Mouse (Mus musculus): ENCODE measurements around the gene Unc5c. TPM values are rescaled to one million over a fixed set of nuclear protein-coding genes. Genes with fewer than 3 reads are reported as not detected.

Gene Unc5c
- polyA plus RNA-seq, 1 experiment from 2014 or later = not detected

DNA sequence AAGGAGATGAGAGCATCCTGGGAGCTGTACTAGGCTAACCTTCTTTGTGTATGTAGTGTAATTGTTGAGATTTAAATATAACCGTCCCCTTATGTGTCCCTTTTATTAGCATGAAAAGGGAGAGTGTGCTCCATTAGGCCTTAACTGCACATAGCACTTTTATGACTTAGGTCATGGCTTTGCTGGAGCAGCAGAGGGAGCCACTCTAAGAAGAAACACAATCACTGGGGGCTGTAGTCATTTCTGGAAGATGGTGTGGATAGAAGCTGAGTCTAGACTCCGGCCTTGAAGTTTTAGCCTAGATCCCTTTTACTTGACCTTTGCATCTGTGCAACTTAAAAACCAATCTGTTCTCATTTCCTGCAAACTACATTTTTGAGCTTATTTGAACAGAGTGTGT lies 4.3 kb downstream of the Unc5c start:
- Histone ChIP-seq H3K4me1 (ENCODE audit: insufficient read depth) (0 out of 2 replicates have a peak, but pooled peaks cover 2% of the 10 kb centered on the region), H3K27me3 (ENCODE audit: insufficient read depth, low read length) (peaks cover 30% of the 10 kb centered on the region), H3K9ac (replicated peaks) (no peak overlapping the region), H3K4me3 (ENCODE audit: low read depth, low read length) (no peak overlapping the region), H3K36me3 (replicated peaks; ENCODE audit: insufficient read depth, low read length) (no peaks in the 10 kb centered on the region), H3K27ac (ENCODE audit: low read depth) (no peak overlapping the region), H3K4me2 (ENCODE audit: low read depth, low read length) (no peak overlapping the region), H3K9me3 (ENCODE audit: low read length) (no peaks in the 10 kb centered on the region)
- no peak for DNase-seq
- WGBS (ENCODE audit: insufficient replicate concordance) = 62% methylated on average over 2 of the region's 2 CpGs
- TF ChIP-seq EP300 (IDR thresholded peaks at IDR 0.05; ENCODE audit: low read depth) (no peak), CTCF (IDR thresholded peaks at IDR 0.05; ENCODE audit: low read depth) (0 out of 2 replicates have a peak, but pooled peaks have one; percentile 13)
- no peak for ATAC-seq

DNA sequence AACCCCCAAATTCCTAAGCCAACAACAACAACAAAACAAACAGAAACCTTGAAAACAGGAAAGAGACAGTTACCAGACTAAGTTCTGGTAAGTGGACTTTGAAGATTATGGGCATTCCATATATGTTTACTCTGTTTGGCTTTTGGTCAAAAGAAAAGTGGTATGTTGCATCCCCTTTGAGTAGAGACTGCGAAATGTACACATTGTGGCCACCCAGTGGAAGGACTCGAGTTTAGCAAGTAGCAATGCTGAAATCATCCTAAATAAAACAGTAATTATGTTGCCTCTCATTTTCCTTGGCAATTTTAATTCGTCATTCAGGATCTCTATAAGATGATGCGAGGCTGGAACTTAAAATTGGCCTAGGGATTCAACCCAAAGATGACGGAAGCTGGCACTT lies 8.2 kb downstream of the Unc5c start:
- TF ChIP-seq CTCF (IDR thresholded peaks at IDR 0.05; ENCODE audit: low read depth) (no peak), EP300 (IDR thresholded peaks at IDR 0.05; ENCODE audit: low read depth) (no peak)
- 57% methylated on average over 5 of the region's 5 CpGs for WGBS (ENCODE audit: insufficient replicate concordance)
- DNase-seq (no peak), ATAC-seq (no peak)
- H3K9me3 ChIP-seq (ENCODE audit: low read length) = no peaks in the 10 kb centered on the region
- no peaks in the 10 kb centered on the region for H3K4me1 ChIP-seq (ENCODE audit: insufficient read depth)
- no peak overlapping the region for H3K4me3 ChIP-seq (ENCODE audit: low read depth, low read length)
- no peak overlapping the region for H3K4me2 ChIP-seq (ENCODE audit: low read depth, low read length)
- H3K27ac ChIP-seq (ENCODE audit: low read depth) = no peak overlapping the region
- no peaks in the 10 kb centered on the region for H3K27me3 ChIP-seq (ENCODE audit: insufficient read depth, low read length)
- H3K36me3 ChIP-seq (replicated peaks; ENCODE audit: insufficient read depth, low read length) = no peaks in the 10 kb centered on the region
- no peak overlapping the region for H3K9ac ChIP-seq (replicated peaks)

DNA sequence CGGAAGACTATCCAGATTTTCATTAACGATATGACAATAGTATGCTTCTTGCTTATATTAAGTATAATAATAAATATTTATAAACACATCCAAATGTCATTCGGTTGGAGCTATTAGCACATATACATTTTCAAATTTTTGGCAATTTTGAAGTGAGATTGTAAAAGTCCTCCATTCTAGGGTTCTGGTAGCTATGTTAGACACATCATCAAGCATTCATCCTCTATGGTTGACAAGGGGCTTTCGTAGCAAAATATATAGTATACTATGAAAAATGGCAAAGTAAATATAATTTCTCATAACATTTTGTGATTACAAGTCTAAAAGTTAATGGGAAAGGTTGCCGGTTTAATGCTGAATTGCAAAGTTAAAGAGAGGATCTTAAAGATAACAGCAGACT lies 10.4 kb downstream of the Unc5c start:
- WGBS (ENCODE audit: insufficient replicate concordance) = 75% methylated on average over 5 of the region's 5 CpGs

DNA sequence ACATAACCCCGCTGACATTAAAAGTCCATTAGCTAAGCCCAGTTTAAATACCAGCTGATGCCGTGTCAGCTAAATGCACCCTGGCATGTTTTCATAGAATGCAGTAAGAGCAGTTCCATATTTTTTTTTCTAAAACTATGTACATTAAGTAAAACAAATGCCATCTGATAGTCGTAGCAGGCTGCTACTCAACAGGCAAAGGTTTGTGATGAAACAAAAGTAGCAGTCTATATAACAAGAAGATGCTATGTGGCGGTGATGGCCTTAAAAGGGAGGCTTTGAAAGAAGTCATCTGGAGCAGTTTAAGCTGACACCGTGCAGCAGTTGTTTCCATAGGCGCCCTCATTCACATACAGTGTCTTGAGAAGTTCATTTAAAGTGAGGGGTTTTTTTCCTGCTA lies 10.9 kb downstream of the Unc5c start:
- no peak for TF ChIP-seq EP300 (IDR thresholded peaks at IDR 0.05; ENCODE audit: low read depth)
- WGBS (ENCODE audit: insufficient replicate concordance) = 66% methylated on average over 6 of the region's 6 CpGs
- Histone ChIP-seq H3K4me2 (ENCODE audit: low read depth, low read length) (no peak overlapping the region), H3K9ac (replicated peaks) (no peak overlapping the region), H3K27ac (ENCODE audit: low read depth) (no peak overlapping the region), H3K4me1 (ENCODE audit: insufficient read depth) (no peaks in the 10 kb centered on the region), H3K27me3 (ENCODE audit: insufficient read depth, low read length) (no peaks in the 10 kb centered on the region), H3K36me3 (replicated peaks; ENCODE audit: insufficient read depth, low read length) (no peaks in the 10 kb centered on the region), H3K9me3 (ENCODE audit: low read length) (no peaks in the 10 kb centered on the region), H3K4me3 (ENCODE audit: low read depth, low read length) (no peak overlapping the region)
- ATAC-seq (no peak), DNase-seq (no peak)

More for the DNA sequence above, 10.4 kb downstream of the Unc5c start:
- Histone ChIP-seq H3K27me3 (ENCODE audit: insufficient read depth, low read length) (no peaks in the 10 kb centered on the region), H3K9me3 (ENCODE audit: low read length) (no peaks in the 10 kb centered on the region), H3K36me3 (replicated peaks; ENCODE audit: insufficient read depth, low read length) (no peaks in the 10 kb centered on the region), H3K4me3 (ENCODE audit: low read depth, low read length) (no peak overlapping the region), H3K27ac (ENCODE audit: low read depth) (no peak overlapping the region), H3K4me1 (ENCODE audit: insufficient read depth) (no peaks in the 10 kb centered on the region), H3K4me2 (ENCODE audit: low read depth, low read length) (no peak overlapping the region), H3K9ac (replicated peaks) (no peak overlapping the region)
- DNase-seq = no peak
- no peak for TF ChIP-seq CTCF (IDR thresholded peaks at IDR 0.05; ENCODE audit: low read depth)
- no peak for TF ChIP-seq EP300 (IDR thresholded peaks at IDR 0.05; ENCODE audit: low read depth)
- no peak for ATAC-seq

- Histone ChIP-seq H3K9me3 (ENCODE audit: low read length) (no peaks in the 10 kb centered on the region), H3K4me2 (ENCODE audit: low read depth, low read length) (no peak overlapping the region), H3K36me3 (replicated peaks; ENCODE audit: insufficient read depth, low read length) (no peaks in the 10 kb centered on the region), H3K9ac (replicated peaks) (no peak overlapping the region), H3K4me1 (ENCODE audit: insufficient read depth) (no peaks in the 10 kb centered on the region), H3K27me3 (ENCODE audit: insufficient read depth, low read length) (no peaks in the 10 kb centered on the region), H3K27ac (ENCODE audit: low read depth) (no peak overlapping the region), H3K4me3 (ENCODE audit: low read depth, low read length) (no peak overlapping the region)
- DNase-seq (no peak), ATAC-seq (no peak)
- TF ChIP-seq EP300 (IDR thresholded peaks at IDR 0.05; ENCODE audit: low read depth) (no peak), CTCF (IDR thresholded peaks at IDR 0.05; ENCODE audit: low read depth) (no peak)
- 41% methylated on average over 3 of the region's 3 CpGs for WGBS (ENCODE audit: insufficient replicate concordance)
These were observed 11.7 kb downstream of the Unc5c start for GRCm38 (mm10) chr3:141476670-141477069.

DNA sequence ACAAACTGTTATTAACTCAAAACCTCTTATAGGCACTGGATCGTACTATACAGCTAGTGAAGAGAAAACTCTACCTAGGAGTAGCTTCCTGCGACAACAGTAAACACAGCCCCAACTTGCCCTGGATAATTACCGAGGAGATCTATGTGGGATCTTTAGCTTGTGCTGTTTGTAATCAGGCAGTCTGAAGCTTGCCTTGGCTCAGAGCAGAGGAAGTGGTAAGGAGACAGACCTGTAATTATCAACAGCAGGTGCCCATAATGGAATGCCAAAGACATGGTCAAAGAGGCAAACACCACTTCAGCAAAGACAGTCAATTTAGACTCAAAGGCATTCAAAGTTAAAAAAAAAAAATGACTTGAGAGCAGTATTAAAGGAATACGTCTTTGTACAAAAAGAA lies 17.4 kb downstream of the Unc5c start:
- no peak overlapping the region for H3K27ac ChIP-seq (ENCODE audit: low read depth)
- H3K4me1 ChIP-seq (ENCODE audit: insufficient read depth) = no peaks in the 10 kb centered on the region
- no peaks in the 10 kb centered on the region for H3K9me3 ChIP-seq (ENCODE audit: low read length)
- H3K4me3 ChIP-seq (ENCODE audit: low read depth, low read length) = no peak overlapping the region
- no peaks in the 10 kb centered on the region for H3K36me3 ChIP-seq (replicated peaks; ENCODE audit: insufficient read depth, low read length)
- H3K9ac ChIP-seq (replicated peaks) = no peak overlapping the region
- ATAC-seq (no peak), DNase-seq (no peak)
- H3K27me3 ChIP-seq (ENCODE audit: insufficient read depth, low read length) = no peaks in the 10 kb centered on the region
- 64% methylated on average over 4 of the region's 4 CpGs for WGBS (ENCODE audit: insufficient replicate concordance)
- H3K4me2 ChIP-seq (ENCODE audit: low read depth, low read length) = no peak overlapping the region
- no peak for TF ChIP-seq CTCF (IDR thresholded peaks at IDR 0.05; ENCODE audit: low read depth)
- no peak for TF ChIP-seq EP300 (IDR thresholded peaks at IDR 0.05; ENCODE audit: low read depth)
